Mouse (Mus musculus) small intestine, adult 10 weeks (tissue): Measurements from ENCODE around the gene Tas2r143. TPM values are rescaled to one million over a fixed set of nuclear protein-coding genes. Genes with fewer than 3 reads are reported as not detected.

Experiments
- polyA plus RNA-seq: library from polyadenylated mRNA; stranded (reverse); fragments of 350-450 nt; fragmentation: Illumina TruSeq; extraction: RNeasy Lipid Tissue Mini Kit (QIAGEN cat#74804); gene quantifications from one replicate; pipeline ENCODE4 v1.2.3, GENCODE M21; 2014; ENCODE audit warnings: low replicate concordance

Tas2r143 gene
- polyA plus RNA-seq: not detected

GRCm38 (mm10) chr6:42399938-42400337 is at the start of gene Tas2r143:
TSS of gene Tas2r143 (plus strand) at chr6:42400238.

DNA sequence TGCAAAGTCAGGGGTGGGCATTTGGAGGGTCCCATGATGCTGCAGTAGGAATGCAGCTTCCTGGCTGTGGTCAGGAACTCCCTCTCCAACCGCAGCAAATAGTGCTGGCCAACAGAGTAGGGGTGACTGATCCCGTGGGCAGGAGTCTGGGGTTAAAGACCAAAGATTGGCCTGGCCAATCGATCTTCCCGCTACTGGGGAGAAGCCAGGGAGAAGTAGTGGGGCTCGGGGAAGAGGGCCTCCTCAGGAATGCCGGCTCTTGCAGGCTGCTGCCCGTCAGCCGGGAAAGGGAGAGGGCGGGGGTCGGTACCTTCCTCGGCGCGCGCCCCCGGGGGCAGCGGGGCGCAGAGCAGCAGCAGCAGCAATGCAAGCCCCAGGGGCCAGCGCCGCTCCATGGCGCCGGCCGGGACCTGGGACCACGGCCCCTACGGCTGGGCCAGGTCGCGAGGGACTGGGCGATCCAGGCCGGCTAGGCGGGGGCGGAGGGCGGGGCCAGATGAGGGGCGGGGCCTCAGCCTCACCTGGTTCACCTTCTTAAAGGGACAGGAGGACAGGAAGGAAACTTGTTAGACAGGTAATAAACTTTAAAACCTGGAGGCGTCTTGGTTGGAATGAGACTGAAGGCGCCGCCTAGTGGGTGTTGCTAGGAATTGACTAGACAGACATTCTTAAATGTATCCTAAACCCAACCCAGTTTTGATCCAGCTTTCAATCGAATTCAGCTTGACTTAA is 27.1 kb upstream of the Tas2r143 start, which contains the start of gene Epha1:
Gene Epha1 (minus strand): TSS at position 453 of the 732 bp plus-strand sequence.

DNA sequence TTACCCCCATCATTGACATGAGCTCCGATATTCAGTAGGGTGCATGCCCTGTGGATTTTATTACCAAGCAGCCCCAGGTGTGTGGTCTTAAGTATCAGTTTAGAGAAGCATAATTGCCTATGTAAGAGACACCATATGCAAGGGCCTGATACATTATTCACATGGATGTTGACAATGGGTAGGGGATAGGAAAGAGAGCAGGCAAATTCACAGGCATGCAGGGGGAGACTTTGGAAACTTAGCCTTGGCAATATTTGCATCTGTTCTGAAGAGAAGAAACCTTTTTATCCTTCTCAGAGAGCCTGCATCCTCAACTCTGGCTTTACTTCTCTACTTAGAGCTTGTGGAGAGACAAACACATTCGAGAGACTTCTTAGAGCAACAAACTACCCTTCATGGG is 5.1 kb downstream of the Tas2r143 start, which contains the start of gene Tas2r135:
Gene Tas2r135 (plus strand): TSS at position 301 of the 400 bp plus-strand sequence.

DNA sequence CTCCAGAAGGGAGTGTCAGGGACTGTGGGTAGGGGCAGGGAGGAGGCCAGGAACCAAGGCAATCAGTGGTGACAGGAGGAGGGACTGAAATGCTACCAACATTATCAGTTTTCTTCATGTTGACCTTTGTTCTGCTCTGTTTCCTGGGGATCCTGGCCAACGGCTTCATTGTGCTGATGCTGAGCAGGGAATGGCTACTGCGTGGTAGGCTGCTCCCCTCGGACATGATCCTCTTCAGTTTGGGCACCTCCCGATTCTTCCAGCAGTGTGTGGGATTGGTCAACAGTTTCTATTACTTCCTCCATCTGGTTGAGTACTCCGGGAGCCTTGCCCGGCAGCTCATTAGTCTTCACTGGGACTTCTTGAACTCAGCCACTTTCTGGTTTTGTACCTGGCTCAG is 34.4 kb downstream of the Tas2r143 start, which contains the start of gene Tas2r126:
Gene Tas2r126 (plus strand): TSS at position 90 of the 400 bp plus-strand sequence.

Other genes with a start within 250 kb of the Tas2r143 start
- not detected for gene Tas2r144, start 184.9 kb upstream of the Tas2r143 start, polyA plus RNA-seq
- gene Gstk1, start 154.3 kb upstream of the Tas2r143 start, polyA plus RNA-seq: 48.8 TPM
- gene Tmem139, start 138.3 kb upstream of the Tas2r143 start, polyA plus RNA-seq: 54.1 TPM
- 67.1 TPM for gene Casp2, start 135.3 kb upstream of the Tas2r143 start, polyA plus RNA-seq
- 0.15 TPM for gene Clcn1, start 113.6 kb upstream of the Tas2r143 start, polyA plus RNA-seq
- 0.15 TPM for gene Fam131b, start 75.6 kb upstream of the Tas2r143 start, polyA plus RNA-seq
- gene Zyx, start 50.6 kb upstream of the Tas2r143 start, polyA plus RNA-seq: 0.85 TPM
- 7.2 TPM for gene Epha1, start 27.0 kb upstream of the Tas2r143 start, polyA plus RNA-seq
- not detected for gene Tas2r135, start 5.2 kb downstream of the Tas2r143 start, polyA plus RNA-seq
- gene Tas2r126, start 34.3 kb downstream of the Tas2r143 start, polyA plus RNA-seq: not detected
- gene Olfr458, start 65.0 kb downstream of the Tas2r143 start, polyA plus RNA-seq: not detected
- gene Olfr457, start 76.1 kb downstream of the Tas2r143 start, polyA plus RNA-seq: not detected
- gene Olfr456, start 87.0 kb downstream of the Tas2r143 start, polyA plus RNA-seq: not detected
- not detected for gene Olfr455, start 147.3 kb downstream of the Tas2r143 start, polyA plus RNA-seq
- gene Tcaf3, start 197.5 kb downstream of the Tas2r143 start, polyA plus RNA-seq: not detected
- gene Tcaf2, start 245.0 kb downstream of the Tas2r143 start, polyA plus RNA-seq: 13.3 TPM